Mouse (Mus musculus) neural tube, embryonic 15.5 days (tissue): ENCODE data around the gene Rab40c. TPM values are rescaled to one million over a fixed set of nuclear protein-coding genes. Genes with fewer than 3 reads are reported as not detected.
A peak's percentile ranks its signal among the peaks of the same experiment; 100 is the strongest.

Experiments used
- ATAC-seq: fragments of 200-750 bp; cut with Nextera tagmentation; 2 replicates; pipeline ENCODE4 v1.8.0; 2017; ENCODE audit warnings: mild to moderate bottlenecking, moderate TSS enrichment, moderate library complexity; ENCODE audit not compliant: low FRiP score
- H3K27ac ChIP-seq: fragments of 300-500 bp; sonication (generic); replicated peaks from 2 replicates; pipeline ENCODE4 v1.5.1; 2015; ENCODE audit warnings: mild to moderate bottlenecking, inconsistent platforms
- H3K27me3 ChIP-seq: fragments of 300-500 bp; sonication (generic); replicated peaks from 2 replicates; pipeline ENCODE4 v1.6.1; 2015; ENCODE audit warnings: inconsistent platforms
- H3K36me3 ChIP-seq: fragments of 300-500 bp; sonication (generic); 2 replicates; pipeline ENCODE4 v1.6.1; 2015; ENCODE audit warnings: inconsistent platforms
- H3K4me1 ChIP-seq: fragments of 300-500 bp; sonication (generic); 2 replicates; pipeline ENCODE4 v1.6.1; 2015; ENCODE audit warnings: inconsistent platforms
- H3K4me2 ChIP-seq: fragments of 300-500 bp; sonication (generic); 2 replicates; pipeline ENCODE4 v1.6.1; 2015; ENCODE audit warnings: inconsistent platforms, mild to moderate bottlenecking, moderate library complexity
- H3K4me3 ChIP-seq: fragments of 300-500 bp; sonication (generic); replicated peaks from 2 replicates; pipeline ENCODE4 v1.5.1; 2015; ENCODE audit warnings: mild to moderate bottlenecking, inconsistent platforms
- H3K9ac ChIP-seq: fragments of 300-500 bp; sonication (generic); replicated peaks from 2 replicates; pipeline ENCODE4 v1.6.1; 2015; ENCODE audit warnings: mild to moderate bottlenecking, inconsistent platforms
- H3K9me3 ChIP-seq: fragments of 300-500 bp; sonication (generic); replicated peaks from 2 replicates; pipeline ENCODE4 v1.6.1; 2016; ENCODE audit warnings: inconsistent platforms
- WGBS: fragments of 180-500 bp; shearing (Covaris S2); methylation state at CpG from one replicate; pipeline ENCODE4 v1.1.7; 2015; ENCODE audit warnings: mixed read lengths; 5-methylcytosine and 5-hydroxymethylcytosine counted together
- polyA plus RNA-seq: library from polyadenylated mRNA; unstranded; fragments of >200 nt; fragmentation: Nextera tagmentation; extraction: Ambion mirVana; gene quantifications from 2 replicates; pipeline ENCODE4 v1.2.1, GENCODE M21; 2015

The Rab40c gene
- polyA plus RNA-seq, 1 experiment from 2014 or later, result 50.5 TPM

- H3K4me1 ChIP-seq, result peaks cover 15% of the 10 kb centered on the region
- no peak for ATAC-seq
- no peak overlapping the region for H3K9ac ChIP-seq
- H3K4me3 ChIP-seq, result no peak overlapping the region
- H3K27ac ChIP-seq, result no peak overlapping the region
- H3K36me3 ChIP-seq, result peaks cover 16% of the 10 kb centered on the region
- 45% methylated on average over 3 of the region's 3 CpGs for WGBS
- H3K9me3 ChIP-seq, result no peaks in the 10 kb centered on the region
- no peak overlapping the region for H3K4me2 ChIP-seq
- H3K27me3 ChIP-seq, result peaks cover 29% of the 10 kb centered on the region
These were observed 36.2 kb upstream of the Rab40c start for GRCm38 (mm10) chr17:25955736-25956135.

DNA sequence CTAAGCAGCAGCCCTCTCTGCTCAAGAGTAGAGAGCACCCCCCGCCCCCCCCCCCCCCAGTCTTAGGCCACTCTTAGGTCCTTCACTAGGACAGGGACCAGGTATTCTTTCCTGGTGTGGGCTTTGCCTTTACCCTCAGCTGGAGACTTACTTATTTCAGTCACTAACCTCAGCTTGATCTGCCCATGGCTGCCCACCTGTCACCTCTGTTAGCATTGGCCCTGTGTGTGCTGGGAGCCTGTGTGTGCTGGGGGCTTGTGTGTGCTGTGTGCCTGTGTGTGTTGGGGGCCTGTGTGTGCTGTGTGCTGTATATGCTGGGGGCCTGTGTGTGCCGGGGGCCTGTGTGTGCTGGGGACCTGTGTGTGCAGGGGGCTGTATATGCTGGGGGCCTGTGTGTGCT lies 35.1 kb upstream of the Rab40c start:
- WGBS, result 81% methylated on average over 1 of the region's 2 CpGs
- ATAC-seq, result no peak

DNA sequence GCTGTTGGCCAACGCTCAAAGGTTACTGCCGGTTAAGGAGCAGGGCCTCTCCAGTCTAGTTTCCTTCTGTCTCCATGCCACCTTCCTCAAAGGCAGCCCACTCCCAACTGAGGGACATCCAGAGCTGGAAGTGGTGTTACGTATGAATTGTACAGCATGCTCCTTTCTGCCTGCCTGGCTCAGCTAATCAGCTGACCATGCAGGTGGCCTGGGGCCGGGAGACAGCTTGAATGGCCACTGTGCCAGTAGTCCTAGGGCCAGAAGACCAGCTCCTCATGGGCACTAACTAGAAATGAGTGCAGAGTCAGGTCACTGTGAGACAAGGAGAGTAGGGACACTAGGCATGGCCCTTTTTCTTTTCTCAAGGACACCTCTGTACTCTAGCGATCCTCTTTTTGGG lies 33.6 kb upstream of the Rab40c start:
- H3K4me1 ChIP-seq, result peaks cover 15% of the 10 kb centered on the region
- H3K36me3 ChIP-seq, result no peaks in the 10 kb centered on the region; the same call in 1 of the 2 replicates
- no peak overlapping the region for H3K27ac ChIP-seq
- WGBS, result 76% methylated on average over 5 of the region's 5 CpGs
- H3K4me3 ChIP-seq, result no peak overlapping the region
- ATAC-seq, result no peak
- H3K9me3 ChIP-seq, result no peaks in the 10 kb centered on the region
- H3K27me3 ChIP-seq, result peaks cover 42% of the 10 kb centered on the region
- H3K4me2 ChIP-seq, result no peak overlapping the region
- no peak overlapping the region for H3K9ac ChIP-seq

More for the DNA sequence above, 35.1 kb upstream of the Rab40c start:
- Histone ChIP-seq H3K4me2 (no peak overlapping the region), H3K4me1 (peaks cover 15% of the 10 kb centered on the region), H3K4me3 (no peak overlapping the region), H3K9ac (no peak overlapping the region), H3K9me3 (no peaks in the 10 kb centered on the region), H3K27me3 (peaks cover 39% of the 10 kb centered on the region), H3K36me3 (peaks cover 6% of the 10 kb centered on the region), H3K27ac (no peak overlapping the region)

- ATAC-seq, result no peak
- 0 out of 2 replicates have a peak within 1 kb of the TSS, but pooled peaks have one; percentile 23 for H3K9ac ChIP-seq
- peaks cover 42% of the 10 kb centered on the region for H3K27me3 ChIP-seq
- H3K27ac ChIP-seq, result no peak within 1 kb of the TSS
- H3K9me3 ChIP-seq, result no peaks in the 10 kb centered on the region
- under 1% methylated on average over 56 of the region's 58 CpGs for WGBS
- H3K36me3 ChIP-seq, result no peaks in the 10 kb centered on the region
- peaks cover 15% of the 10 kb centered on the region for H3K4me1 ChIP-seq
- H3K4me2 ChIP-seq, result peak within 1 kb of the TSS; percentile 60
- H3K4me3 ChIP-seq, result peak within 1 kb of the TSS; percentile 35
These were observed 32.5 kb upstream of the Rab40c start, which contains the start of gene A930017K11Rik for GRCm38 (mm10) chr17:25951803-25952623. Gene A930017K11Rik, minus strand, starts transcription at chr17:25952565.

DNA sequence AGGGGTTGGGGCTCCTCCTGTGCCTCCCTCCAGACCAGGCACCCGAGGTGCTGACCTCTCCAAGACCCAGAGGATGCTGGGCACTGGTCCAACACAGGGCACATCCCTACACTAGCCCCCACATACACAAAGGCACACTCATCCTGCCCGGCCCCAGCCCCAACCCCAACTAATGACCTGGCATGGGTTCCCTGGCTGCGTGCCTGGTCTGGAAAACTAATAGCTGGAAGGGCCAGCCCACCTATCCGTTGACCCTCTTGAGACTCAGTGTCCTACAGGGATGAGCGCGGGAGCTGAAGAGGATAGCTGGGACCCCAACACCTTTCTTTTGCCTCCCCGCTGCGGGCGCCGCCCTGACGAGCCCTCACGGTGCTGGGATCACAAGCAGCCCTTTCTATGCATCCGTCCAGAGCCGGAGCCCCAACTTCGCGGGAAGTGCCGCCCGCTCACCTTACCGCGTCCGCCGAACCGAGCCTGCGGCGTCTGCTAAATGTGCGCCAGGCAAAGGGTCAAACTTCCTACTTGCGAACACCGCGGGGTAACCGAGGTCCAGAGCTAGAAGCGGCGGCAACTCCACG lies 31.8 kb upstream of the Rab40c start:
- ATAC-seq, result no peak
- Histone ChIP-seq H3K9me3 (no peaks in the 10 kb centered on the region), H3K27me3 (peaks cover 42% of the 10 kb centered on the region), H3K9ac (no peak overlapping the region), H3K4me2 (peak overlapping the region; percentile 60), H3K4me1 (peaks cover 15% of the 10 kb centered on the region), H3K4me3 (peak overlapping the region; percentile 35), H3K36me3 (no peaks in the 10 kb centered on the region), H3K27ac (no peak overlapping the region)
- under 1% methylated on average over 33 of the region's 33 CpGs for WGBS

DNA sequence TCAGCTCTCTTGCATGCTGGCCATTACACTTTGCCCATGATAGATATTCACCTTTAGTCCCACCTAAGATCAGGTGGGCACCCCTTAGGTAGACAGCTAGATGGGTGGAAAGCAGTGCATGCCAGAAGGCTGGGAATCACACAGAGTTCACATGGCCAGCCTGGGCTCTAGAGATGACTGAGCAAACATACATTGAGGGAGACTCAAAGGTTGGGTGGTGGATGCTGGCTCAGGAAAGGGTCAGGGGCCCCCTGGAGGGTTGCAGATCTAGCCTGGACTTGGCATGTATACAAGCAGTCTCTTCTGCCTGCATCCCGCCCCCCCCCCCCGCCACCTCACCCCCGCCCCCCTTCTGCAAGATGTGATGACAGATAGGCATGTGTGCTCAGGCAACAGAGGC lies 31.2 kb upstream of the Rab40c start:
- no peak overlapping the region; the same call in 1 of the 2 replicates for H3K4me3 ChIP-seq
- H3K27ac ChIP-seq, result no peak overlapping the region
- WGBS, result 11% methylated on average over 3 of the region's 3 CpGs
- peak overlapping the region; percentile 60; the same call in 1 of the 2 replicates for H3K4me2 ChIP-seq
- no peak for ATAC-seq
- peaks cover 15% of the 10 kb centered on the region for H3K4me1 ChIP-seq
- H3K36me3 ChIP-seq, result no peaks in the 10 kb centered on the region
- H3K9ac ChIP-seq, result no peak overlapping the region
- no peaks in the 10 kb centered on the region for H3K9me3 ChIP-seq
- H3K27me3 ChIP-seq, result peaks cover 42% of the 10 kb centered on the region

DNA sequence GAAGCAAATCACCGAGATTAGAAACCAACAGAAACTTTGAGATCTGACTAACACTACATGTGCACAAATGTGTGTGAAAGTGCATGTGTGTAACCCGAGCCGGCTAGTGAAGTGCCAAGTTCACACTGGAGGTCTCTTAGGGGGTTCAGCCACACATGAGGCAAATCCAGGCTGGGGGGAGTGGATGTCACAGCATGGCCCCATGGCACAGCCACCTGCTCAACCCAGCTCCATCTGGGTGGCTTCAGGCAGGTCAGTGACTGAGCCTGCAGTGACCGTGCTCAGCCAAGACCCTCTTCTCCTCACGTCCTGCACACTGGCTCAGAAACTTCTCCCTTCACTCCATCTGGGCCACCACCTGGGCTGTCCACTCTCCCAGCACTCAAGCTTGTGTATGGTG lies 30.5 kb upstream of the Rab40c start:
- Histone ChIP-seq H3K27me3 (peaks cover 42% of the 10 kb centered on the region), H3K27ac (no peak overlapping the region), H3K4me3 (no peak overlapping the region), H3K4me1 (peaks cover 15% of the 10 kb centered on the region), H3K9ac (no peak overlapping the region), H3K4me2 (no peak overlapping the region), H3K9me3 (no peaks in the 10 kb centered on the region), H3K36me3 (no peaks in the 10 kb centered on the region)
- 77% methylated on average over 5 of the region's 5 CpGs for WGBS
- no peak for ATAC-seq

DNA sequence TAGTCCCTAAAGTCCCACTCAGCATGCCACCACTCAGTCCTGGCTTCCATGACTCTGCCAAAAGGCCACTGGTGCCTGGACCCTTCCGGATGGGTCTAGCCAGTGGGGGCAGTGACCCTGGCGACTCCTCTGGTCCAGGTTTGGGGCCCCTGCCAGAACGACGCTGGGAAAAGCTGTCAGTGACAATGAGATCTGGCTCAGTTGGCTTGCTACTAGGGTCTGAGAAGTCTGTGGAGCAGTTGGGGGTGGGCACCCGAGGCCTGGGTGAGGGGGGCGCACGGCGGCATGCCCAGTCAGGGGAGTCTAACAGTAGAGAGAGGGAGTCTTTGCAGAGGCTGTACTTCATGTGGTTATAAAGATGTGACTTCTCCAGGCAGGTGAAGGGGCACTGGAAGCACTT lies 28.5 kb upstream of the Rab40c start:
- H3K27me3 ChIP-seq, result peaks cover 35% of the 10 kb centered on the region
- H3K4me2 ChIP-seq, result no peak overlapping the region
- H3K9ac ChIP-seq, result no peak overlapping the region
- 78% methylated on average over 8 of the region's 8 CpGs for WGBS
- H3K9me3 ChIP-seq, result no peaks in the 10 kb centered on the region
- no peaks in the 10 kb centered on the region for H3K36me3 ChIP-seq
- H3K4me3 ChIP-seq, result no peak overlapping the region
- no peak for ATAC-seq
- H3K27ac ChIP-seq, result no peak overlapping the region
- peaks cover 15% of the 10 kb centered on the region for H3K4me1 ChIP-seq

GRCm38 (mm10) chr17:25947576-25947975 lies 28.0 kb upstream of the Rab40c start:
- Histone ChIP-seq H3K4me2 (no peak overlapping the region), H3K9me3 (no peaks in the 10 kb centered on the region), H3K9ac (no peak overlapping the region), H3K4me3 (no peak overlapping the region), H3K36me3 (no peaks in the 10 kb centered on the region), H3K27ac (no peak overlapping the region), H3K27me3 (peaks cover 30% of the 10 kb centered on the region), H3K4me1 (peaks cover 15% of the 10 kb centered on the region)
- ATAC-seq, result no peak
- 86% methylated on average over 4 of the region's 4 CpGs for WGBS

DNA sequence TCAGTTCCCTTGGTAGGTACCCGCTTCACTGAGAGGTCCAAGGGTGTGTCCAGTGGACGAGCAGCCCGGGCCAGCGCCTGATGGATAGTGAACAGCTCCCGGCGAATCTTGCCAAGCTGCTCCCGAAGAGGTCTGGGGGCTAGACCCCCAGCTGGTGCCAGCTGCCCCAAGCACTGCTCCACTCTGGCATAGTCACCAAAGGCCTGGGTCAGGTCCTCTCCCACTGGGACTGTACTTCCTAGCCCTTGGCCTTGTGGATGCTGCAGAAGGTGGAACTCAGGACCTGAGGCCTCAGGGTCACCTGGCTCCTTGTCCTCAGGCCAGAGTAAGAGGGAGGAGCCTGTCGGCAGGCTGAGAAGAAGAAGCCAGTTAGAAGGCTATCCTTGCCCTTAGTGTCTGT lies 27.4 kb upstream of the Rab40c start:
- Histone ChIP-seq H3K4me2 (no peak overlapping the region), H3K4me1 (peaks cover 16% of the 10 kb centered on the region), H3K27me3 (peaks cover 24% of the 10 kb centered on the region), H3K27ac (no peak overlapping the region), H3K9ac (no peak overlapping the region), H3K4me3 (no peak overlapping the region), H3K36me3 (no peaks in the 10 kb centered on the region), H3K9me3 (no peaks in the 10 kb centered on the region)
- ATAC-seq, result no peak
- WGBS, result 79% methylated on average over 8 of the region's 8 CpGs

GRCm38 (mm10) chr17:25946349-25946748 lies 26.8 kb upstream of the Rab40c start:
- Histone ChIP-seq H3K4me3 (no peak overlapping the region), H3K27me3 (peaks cover 18% of the 10 kb centered on the region), H3K4me2 (no peak overlapping the region), H3K4me1 (peaks cover 12% of the 10 kb centered on the region), H3K9ac (no peak overlapping the region), H3K27ac (no peak overlapping the region), H3K9me3 (no peaks in the 10 kb centered on the region), H3K36me3 (no peaks in the 10 kb centered on the region)
- no peak for ATAC-seq
- WGBS, result 79% methylated on average over 7 of the region's 7 CpGs
